Mouse (Mus musculus): ENCODE data around the gene Tmod3. TPM values are rescaled to one million over a fixed set of nuclear protein-coding genes. Genes with fewer than 3 reads are reported as not detected.

Gene Tmod3
- polyA plus RNA-seq, 1 experiment from 2014 or later: 66.2 TPM

DNA sequence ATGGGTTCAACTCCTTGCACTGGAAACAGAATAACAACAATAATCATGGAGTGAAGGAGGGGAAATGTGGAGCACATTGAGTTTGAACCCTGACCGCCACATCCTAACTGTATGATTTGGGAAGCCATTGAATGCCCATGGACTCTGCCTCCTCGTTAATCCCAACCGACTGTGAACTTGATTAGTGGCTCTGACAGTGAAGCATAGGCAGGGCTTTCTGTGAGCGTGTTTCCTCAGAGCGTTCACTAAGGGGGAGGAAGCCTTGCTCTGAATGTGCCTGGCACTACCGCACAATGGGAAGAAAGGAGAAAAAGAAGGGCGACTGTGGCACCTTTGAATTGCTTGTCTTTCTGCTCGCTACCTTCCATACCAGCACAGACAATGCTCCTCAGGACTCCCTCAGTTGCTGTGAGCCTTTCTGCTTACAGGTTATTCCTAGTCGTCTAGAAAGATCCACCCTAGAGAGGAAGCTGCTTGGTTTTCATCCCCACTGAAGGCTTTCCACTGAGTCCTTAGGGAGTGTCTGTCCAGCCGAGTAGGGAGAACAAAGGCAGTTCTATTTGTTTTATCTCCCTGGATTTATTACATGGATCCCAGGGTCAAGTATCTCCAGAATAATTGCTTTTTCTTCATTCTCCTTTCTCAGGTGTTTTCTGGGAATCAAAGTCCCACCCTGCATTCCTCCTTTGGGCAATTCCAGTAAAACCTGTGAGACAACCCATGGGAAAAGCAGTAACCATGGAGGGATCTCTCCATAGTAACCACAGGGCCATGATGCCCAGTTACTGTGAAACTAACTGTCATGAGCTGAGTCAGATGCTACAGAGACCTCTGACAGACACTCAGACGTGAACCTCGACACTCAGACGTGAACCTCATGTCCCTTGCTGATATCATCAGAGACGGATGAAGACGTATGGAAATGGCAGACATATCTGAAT, 30.7 kb upstream of the Tmod3 start:
- H3K27ac ChIP-seq: no peak overlapping the region
- no peak overlapping the region for H3K4me2 ChIP-seq (replicated peaks)
- H3K9ac ChIP-seq: no peak overlapping the region
- no peaks in the 10 kb centered on the region for H3K4me1 ChIP-seq (replicated peaks; ENCODE audit: control insufficient read depth, insufficient read depth, low read length)
- no peak for DNase-seq (ENCODE audit: low spot score)
- no peaks in the 10 kb centered on the region for H3K9me3 ChIP-seq (ENCODE audit: control insufficient read depth, low read length)
- no peak overlapping the region for H3K4me3 ChIP-seq (replicated peaks; ENCODE audit: low read length)
- WGBS: 79% methylated on average over 15 of the region's 15 CpGs
- ATAC-seq (ENCODE audit: low FRiP score): no peak
- H3K27me3 ChIP-seq (ENCODE audit: control insufficient read depth, insufficient read depth, low read length): no peaks in the 10 kb centered on the region
- peaks cover 97% of the 10 kb centered on the region for H3K36me3 ChIP-seq (replicated peaks; ENCODE audit: control insufficient read depth, insufficient read depth)

DNA sequence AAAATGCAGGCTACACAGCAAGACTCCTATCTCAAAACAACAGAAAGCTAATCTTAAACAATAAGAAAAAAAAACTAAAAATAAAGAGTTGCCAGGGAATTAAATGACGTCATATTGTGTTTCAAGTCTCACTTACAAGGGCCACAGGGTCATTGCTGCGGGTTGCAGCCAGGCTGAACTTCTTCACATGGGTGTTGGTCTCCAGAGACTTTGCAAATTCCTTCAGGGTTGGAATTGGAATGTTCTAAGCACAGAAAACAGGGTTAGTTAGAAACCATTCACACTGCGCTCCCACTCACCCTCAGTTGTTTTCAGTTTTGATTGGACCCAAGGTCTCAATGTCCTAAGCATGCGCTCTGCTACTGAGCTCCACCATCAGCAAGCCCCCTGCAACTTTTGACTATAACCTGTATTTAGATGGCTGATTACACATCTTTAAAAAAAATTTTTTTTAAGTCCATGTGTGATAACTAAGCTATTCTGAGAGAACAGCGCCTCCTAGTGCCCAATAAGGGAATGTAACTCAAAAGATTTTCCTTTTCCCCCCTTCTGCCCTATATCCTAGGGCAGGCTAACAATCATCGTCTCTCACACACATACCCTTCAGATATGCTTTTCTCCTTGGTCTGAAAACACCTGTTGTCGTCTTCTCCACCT, 22.4 kb upstream of the Tmod3 start:
- Histone ChIP-seq H3K4me3 (replicated peaks; ENCODE audit: low read length) (no peak overlapping the region), H3K27ac (no peak overlapping the region), H3K9me3 (ENCODE audit: control insufficient read depth, low read length) (no peaks in the 10 kb centered on the region), H3K27me3 (ENCODE audit: control insufficient read depth, insufficient read depth, low read length) (no peaks in the 10 kb centered on the region), H3K4me2 (replicated peaks) (no peak overlapping the region), H3K4me1 (replicated peaks; ENCODE audit: control insufficient read depth, insufficient read depth, low read length) (no peaks in the 10 kb centered on the region), H3K36me3 (replicated peaks; ENCODE audit: control insufficient read depth, insufficient read depth) (peaks cover 98% of the 10 kb centered on the region), H3K9ac (no peak overlapping the region)
- no peak for ATAC-seq (ENCODE audit: low FRiP score)
- peak; percentile 49 for DNase-seq (ENCODE audit: low spot score)
- WGBS: 53% methylated on average over 7 of the region's 7 CpGs

GRCm38 (mm10) chr9:75579321-75579720, 19.9 kb upstream of the Tmod3 start:
- H3K4me2 ChIP-seq (replicated peaks): no peak overlapping the region
- no peak for ATAC-seq (ENCODE audit: low FRiP score)
- no peaks in the 10 kb centered on the region for H3K9me3 ChIP-seq (ENCODE audit: control insufficient read depth, low read length)
- no peaks in the 10 kb centered on the region for H3K4me1 ChIP-seq (replicated peaks; ENCODE audit: control insufficient read depth, insufficient read depth, low read length)
- no peak overlapping the region for H3K9ac ChIP-seq
- H3K36me3 ChIP-seq (replicated peaks; ENCODE audit: control insufficient read depth, insufficient read depth): peaks cover 98% of the 10 kb centered on the region
- no peak overlapping the region for H3K27ac ChIP-seq
- H3K27me3 ChIP-seq (ENCODE audit: control insufficient read depth, insufficient read depth, low read length): no peaks in the 10 kb centered on the region
- H3K4me3 ChIP-seq (replicated peaks; ENCODE audit: low read length): no peak overlapping the region
- 91% methylated on average over 6 of the region's 6 CpGs for WGBS
- no peak for DNase-seq (ENCODE audit: low spot score)

DNA sequence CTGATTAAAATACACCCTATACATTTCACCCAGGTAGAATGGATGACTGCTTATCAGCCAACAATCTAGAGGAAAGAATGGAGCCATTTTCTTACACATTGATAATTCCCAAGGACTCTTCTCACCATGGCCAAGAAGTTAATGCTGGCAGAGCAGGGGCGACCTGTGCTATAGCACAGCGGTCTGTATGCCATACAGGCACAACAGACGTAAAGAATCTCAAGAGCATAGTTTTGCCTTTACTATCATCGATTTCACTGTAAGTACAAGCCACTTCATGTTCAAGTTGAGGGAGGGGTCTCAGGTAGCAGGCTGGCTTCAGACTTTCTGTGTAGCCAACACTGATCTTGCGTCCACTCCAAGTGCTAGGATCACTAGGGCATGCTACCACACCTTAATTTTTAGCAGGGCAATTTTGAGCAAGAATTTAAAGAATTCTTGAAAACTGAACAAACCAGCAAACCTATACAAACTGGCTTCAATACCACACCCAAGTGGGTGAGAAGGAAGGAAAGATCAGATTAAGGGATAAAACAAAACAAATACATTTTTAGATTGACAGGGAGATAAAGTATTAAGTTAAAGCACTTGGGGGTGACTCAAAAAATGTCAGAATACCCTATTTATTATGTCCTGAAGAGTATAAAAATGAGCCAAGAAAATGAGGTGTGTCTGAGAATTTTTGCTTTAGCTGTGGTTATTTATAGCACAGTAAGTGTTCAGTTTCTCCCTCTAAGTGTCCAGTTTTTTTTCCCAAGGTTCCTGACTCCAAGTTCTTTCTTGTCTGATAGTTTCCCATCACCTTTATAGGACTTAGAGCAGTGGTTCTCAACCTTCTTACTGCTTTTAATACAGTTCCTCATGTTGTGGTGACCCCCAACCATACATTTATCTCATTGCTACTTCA, 11.8 kb upstream of the Tmod3 start:
- Histone ChIP-seq H3K9ac (no peak overlapping the region), H3K4me1 (replicated peaks; ENCODE audit: control insufficient read depth, insufficient read depth, low read length) (no peaks in the 10 kb centered on the region), H3K27me3 (ENCODE audit: control insufficient read depth, insufficient read depth, low read length) (no peaks in the 10 kb centered on the region), H3K27ac (no peak overlapping the region), H3K4me3 (replicated peaks; ENCODE audit: low read length) (no peak overlapping the region), H3K36me3 (replicated peaks; ENCODE audit: control insufficient read depth, insufficient read depth) (peaks cover 66% of the 10 kb centered on the region), H3K4me2 (replicated peaks) (no peak overlapping the region), H3K9me3 (ENCODE audit: control insufficient read depth, low read length) (no peaks in the 10 kb centered on the region)
- no peak for ATAC-seq (ENCODE audit: low FRiP score)
- WGBS: 97% methylated on average over 5 of the region's 5 CpGs
- DNase-seq (ENCODE audit: low spot score): no peak

DNA sequence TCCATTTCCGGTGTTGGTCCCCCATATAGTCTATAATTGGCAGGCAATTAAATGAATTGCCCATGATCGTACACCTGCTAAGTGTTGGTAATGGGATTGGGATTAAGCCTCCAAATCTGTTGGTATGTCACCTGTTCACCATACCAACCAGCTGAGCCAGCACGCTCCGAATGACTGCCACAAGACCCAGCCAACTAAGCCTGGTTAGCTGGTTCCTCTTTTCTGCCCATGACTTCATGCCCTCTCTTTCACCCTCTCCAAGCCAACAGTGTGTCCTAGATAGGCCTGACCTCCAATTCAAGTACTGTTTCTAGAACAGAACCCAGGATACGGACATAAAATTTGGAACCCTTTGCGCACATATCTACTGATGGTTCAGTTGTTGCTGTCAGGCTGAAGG, 8.9 kb upstream of the Tmod3 start:
- ATAC-seq (ENCODE audit: low FRiP score) (no peak), DNase-seq (ENCODE audit: low spot score) (no peak)
- Histone ChIP-seq H3K27ac (no peak overlapping the region), H3K4me3 (replicated peaks; ENCODE audit: low read length) (no peak overlapping the region), H3K27me3 (ENCODE audit: control insufficient read depth, insufficient read depth, low read length) (no peaks in the 10 kb centered on the region), H3K4me2 (replicated peaks) (no peak overlapping the region), H3K9me3 (ENCODE audit: control insufficient read depth, low read length) (no peaks in the 10 kb centered on the region), H3K36me3 (replicated peaks; ENCODE audit: control insufficient read depth, insufficient read depth) (peaks cover 37% of the 10 kb centered on the region), H3K4me1 (replicated peaks; ENCODE audit: control insufficient read depth, insufficient read depth, low read length) (no peaks in the 10 kb centered on the region), H3K9ac (no peak overlapping the region)
- 96% methylated on average over 6 of the region's 6 CpGs for WGBS

DNA sequence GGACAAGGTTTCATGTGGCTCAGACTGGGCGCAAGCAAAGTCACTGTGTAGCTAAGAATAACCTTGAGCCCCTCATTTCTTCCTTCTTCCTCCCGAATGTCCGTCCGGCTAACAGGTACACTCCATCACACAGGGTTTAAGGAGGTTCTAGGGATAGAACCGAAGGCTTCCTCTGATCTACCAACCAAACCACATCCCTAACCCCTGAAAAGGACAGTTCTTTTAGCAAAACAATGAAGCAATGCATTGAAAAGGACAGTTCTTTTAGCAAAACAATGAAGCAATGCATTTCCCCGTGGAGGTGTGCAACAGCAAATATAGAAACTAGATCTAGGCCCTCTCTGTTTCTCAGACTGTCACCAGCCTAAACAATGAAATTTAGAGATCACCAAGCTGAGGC, 5.4 kb upstream of the Tmod3 start:
- ATAC-seq (ENCODE audit: low FRiP score): no peak
- no peak overlapping the region for H3K4me3 ChIP-seq (replicated peaks; ENCODE audit: low read length)
- peaks cover 6% of the 10 kb centered on the region for H3K4me1 ChIP-seq (replicated peaks; ENCODE audit: control insufficient read depth, insufficient read depth, low read length)
- no peaks in the 10 kb centered on the region for H3K27me3 ChIP-seq (ENCODE audit: control insufficient read depth, insufficient read depth, low read length)
- no peak overlapping the region for H3K27ac ChIP-seq
- no peaks in the 10 kb centered on the region for H3K9me3 ChIP-seq (ENCODE audit: control insufficient read depth, low read length)
- DNase-seq (ENCODE audit: low spot score): no peak
- H3K36me3 ChIP-seq (replicated peaks; ENCODE audit: control insufficient read depth, insufficient read depth): peaks cover 12% of the 10 kb centered on the region
- no peak overlapping the region for H3K4me2 ChIP-seq (replicated peaks)
- H3K9ac ChIP-seq: no peak overlapping the region
- WGBS: 85% methylated on average over 6 of the region's 6 CpGs

GRCm38 (mm10) chr9:75563622-75564021, 4.2 kb upstream of the Tmod3 start:
- Histone ChIP-seq H3K4me3 (replicated peaks; ENCODE audit: low read length) (no peak overlapping the region), H3K9me3 (ENCODE audit: control insufficient read depth, low read length) (no peaks in the 10 kb centered on the region), H3K9ac (no peak overlapping the region), H3K4me2 (replicated peaks) (no peak overlapping the region), H3K27ac (no peak overlapping the region), H3K4me1 (replicated peaks; ENCODE audit: control insufficient read depth, insufficient read depth, low read length) (peaks cover 9% of the 10 kb centered on the region), H3K36me3 (replicated peaks; ENCODE audit: control insufficient read depth, insufficient read depth) (peaks cover 3% of the 10 kb centered on the region; the same call in 1 of the 2 replicates), H3K27me3 (ENCODE audit: control insufficient read depth, insufficient read depth, low read length) (no peaks in the 10 kb centered on the region)
- ATAC-seq (ENCODE audit: low FRiP score) (no peak), DNase-seq (ENCODE audit: low spot score) (no peak)
- WGBS: 65% methylated on average over 6 of the region's 6 CpGs

DNA sequence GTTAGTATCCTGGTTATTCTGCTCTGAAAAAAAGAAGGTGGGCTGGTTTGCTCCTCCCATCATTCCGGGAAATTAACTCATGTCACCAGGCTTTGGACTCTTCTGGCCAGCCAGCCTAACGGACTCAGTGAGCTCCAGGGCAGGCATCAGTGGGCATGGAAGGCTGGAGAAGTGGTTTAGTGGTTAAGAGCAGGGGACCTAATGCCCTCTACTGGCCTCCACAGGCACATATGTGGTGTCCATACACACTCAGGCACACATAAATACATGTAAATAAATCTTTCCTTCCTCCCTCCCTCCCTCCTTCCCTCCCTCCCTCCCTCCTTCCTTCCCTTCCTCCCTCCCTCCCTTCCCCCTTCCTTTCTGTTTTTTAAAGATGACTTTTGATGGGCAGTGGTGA, 3.7 kb upstream of the Tmod3 start:
- peaks cover 14% of the 10 kb centered on the region for H3K4me1 ChIP-seq (replicated peaks; ENCODE audit: control insufficient read depth, insufficient read depth, low read length)
- WGBS: 31% methylated on average over 2 of the region's 2 CpGs
- DNase-seq (ENCODE audit: low spot score): no peak

More for the DNA sequence above, 3.7 kb upstream of the Tmod3 start:
- H3K27me3 ChIP-seq (ENCODE audit: control insufficient read depth, insufficient read depth, low read length): no peaks in the 10 kb centered on the region
- no peak overlapping the region for H3K9ac ChIP-seq
- no peak overlapping the region for H3K27ac ChIP-seq
- no peaks in the 10 kb centered on the region for H3K36me3 ChIP-seq (replicated peaks; ENCODE audit: control insufficient read depth, insufficient read depth)
- no peak overlapping the region for H3K4me3 ChIP-seq (replicated peaks; ENCODE audit: low read length)
- no peak for ATAC-seq (ENCODE audit: low FRiP score)
- H3K9me3 ChIP-seq (ENCODE audit: control insufficient read depth, low read length): no peaks in the 10 kb centered on the region
- no peak overlapping the region for H3K4me2 ChIP-seq (replicated peaks)

Measured in hindbrain, embryonic 14.5 days (tissue).